Mouse (Mus musculus): Measurements from ENCODE around the gene Polr2i. TPM values are rescaled to one million over a fixed set of nuclear protein-coding genes. Genes with fewer than 3 reads are reported as not detected.
"Not testable (repeated sequence)": the region's sequence is repeated elsewhere in the genome, so short reads cannot be mapped to it uniquely, and the experiment has no call there.

The Polr2i gene
- total RNA-seq, 2 experiments from 2014 or later, result 72.1 to 73.3 TPM

DNA sequence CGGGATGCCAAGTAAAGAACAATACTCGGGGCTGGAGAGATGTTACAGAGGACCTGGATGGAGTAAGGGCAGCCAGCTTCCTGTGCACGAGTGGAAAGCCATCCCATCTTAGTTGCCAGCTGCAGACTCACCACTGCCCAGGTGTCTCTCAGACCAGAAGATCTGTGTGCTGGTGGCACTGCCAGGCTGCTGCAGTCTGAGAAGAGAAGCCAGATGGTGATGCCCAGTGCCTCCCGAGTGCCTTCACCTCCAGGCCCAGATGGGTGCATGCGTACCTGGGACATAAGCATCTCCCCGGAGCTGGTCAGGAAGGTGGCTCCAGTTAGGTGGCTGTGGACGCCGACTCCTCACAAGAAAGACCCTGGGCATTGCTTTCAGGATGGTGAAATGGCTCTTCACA lies 3.3 kb downstream of the Polr2i start:
- DNase-seq (ENCODE audit: extremely low spot score in 1 of 2, low spot score in 2 of 2), result no peak
- intact Hi-C loops (cut with DNase I), result no loop called here

DNA sequence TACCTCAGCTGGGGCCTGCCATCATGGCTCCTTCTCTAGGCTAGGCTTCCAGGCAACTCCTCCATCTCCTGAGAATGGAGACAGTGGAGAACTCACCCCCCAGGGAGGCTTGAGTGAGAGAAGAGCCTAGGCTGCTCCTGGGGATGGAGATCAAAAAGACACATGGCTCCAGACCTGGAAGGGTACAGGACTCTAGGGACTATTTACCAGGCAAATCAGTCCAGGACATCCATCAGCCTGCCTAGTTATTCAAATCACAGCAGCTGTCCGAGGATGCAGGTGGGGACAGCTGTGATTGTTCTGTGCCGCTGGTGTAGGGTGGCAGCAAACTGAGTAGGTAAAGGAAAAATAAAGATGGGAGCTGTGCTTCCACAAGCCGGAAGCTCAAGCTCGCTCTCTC lies 3.9 kb downstream of the Polr2i start, which contains the start of gene Ovol3:
TSS of gene Ovol3 (minus strand) at position 101 of the 400 bp plus-strand sequence.
- intact Hi-C loops (cut with DNase I), result no loop called here
- DNase-seq (ENCODE audit: extremely low spot score in 1 of 2, low spot score in 2 of 2), result no peak

DNA sequence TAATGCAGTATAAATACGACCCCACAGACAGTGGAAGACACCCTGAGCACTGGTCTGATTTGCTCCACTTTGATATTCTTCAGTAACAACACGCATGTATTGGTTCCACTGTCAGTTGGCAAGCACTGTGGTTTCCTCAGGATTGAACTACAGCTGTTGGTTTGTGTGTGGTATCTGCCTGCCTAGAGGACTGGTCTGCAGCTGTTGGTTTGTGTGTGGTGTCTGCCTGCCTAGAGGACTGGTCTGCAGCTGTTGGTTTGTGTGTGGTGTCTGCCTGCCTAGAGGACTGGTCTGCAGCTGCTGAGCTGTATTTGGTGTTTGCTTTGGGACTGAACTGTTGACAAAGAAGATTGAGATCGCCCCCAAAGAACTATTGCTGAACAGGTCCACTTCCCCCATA lies 5.6 kb downstream of the Polr2i start:
- intact Hi-C loops (cut with DNase I); DNase-seq (ENCODE audit: extremely low spot score in 1 of 2, low spot score in 2 of 2): not testable (repeated sequence)

DNA sequence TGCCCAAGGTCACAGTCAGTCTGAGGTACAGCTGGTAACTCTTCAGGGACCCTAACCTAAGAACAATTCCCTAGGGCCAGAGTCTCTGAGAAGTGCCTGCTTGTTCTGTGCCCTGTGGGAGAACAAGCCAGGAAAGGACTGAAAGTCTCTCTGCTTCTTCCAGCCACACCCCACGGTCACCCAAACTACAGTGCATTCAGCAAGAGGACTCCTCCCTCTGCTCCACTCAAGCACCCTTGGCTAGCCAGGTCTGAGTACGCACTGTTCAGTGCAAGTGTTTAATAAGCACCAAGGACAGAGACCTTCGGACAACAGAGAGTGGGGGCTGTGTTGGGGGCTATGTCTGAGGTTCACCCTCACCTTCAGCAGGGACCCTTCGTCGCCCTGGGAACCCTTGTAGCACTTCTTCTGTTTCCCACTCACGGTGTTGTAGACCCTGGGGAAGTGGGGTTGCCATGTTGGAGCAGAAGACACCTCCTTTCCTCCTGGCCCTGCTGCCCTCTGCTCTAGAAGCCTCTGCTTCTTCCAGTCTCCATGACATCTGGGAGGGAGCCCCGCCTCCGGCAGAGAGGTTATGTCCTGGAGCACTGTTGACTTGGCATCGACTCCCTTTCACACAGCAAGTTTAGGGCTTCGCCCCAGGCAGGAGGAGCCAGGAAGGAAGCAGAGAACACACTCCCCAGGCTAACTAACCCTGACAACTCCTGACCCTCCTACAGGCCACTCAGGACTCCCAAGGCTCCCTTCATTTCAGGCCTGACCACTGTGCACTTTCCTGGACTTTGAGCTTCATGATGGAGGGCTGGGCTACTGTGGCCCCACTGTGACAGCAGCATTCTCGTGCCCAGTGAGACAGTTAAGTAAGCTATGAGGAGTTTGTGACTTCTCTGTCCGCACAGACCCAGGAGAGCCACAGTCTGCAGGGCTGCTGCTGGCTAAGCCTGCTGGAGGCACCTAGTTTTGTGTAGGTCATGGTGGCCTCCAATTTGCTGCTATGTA lies 20.5 kb downstream of the Polr2i start:
- DNase-seq (ENCODE audit: extremely low spot score in 1 of 2, low spot score in 2 of 2), result peak in 1 of 2 experiments; percentile 69
- intact Hi-C loops (cut with DNase I), result no loop called here

DNA sequence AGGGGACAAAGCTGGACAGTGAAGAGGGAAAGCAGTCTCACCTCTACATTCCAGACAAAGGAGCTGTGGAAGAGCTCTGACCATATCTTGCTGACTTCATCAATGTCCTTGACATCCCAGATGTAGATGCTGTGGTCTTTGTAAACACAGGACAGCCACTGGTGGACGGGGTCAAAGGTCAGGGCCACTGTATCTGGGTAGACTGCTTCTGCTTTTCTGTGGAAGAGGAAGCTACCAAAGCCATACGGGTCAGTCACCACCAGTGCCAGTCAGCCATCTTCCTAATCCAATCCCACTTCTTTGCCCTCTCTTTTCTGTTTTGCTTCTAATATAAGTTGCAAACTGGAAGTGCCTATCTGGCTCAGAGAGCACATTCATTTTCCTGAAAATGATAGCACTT lies 33.3 kb downstream of the Polr2i start:
- intact Hi-C loops (cut with DNase I), result no loop called here
- DNase-seq (ENCODE audit: extremely low spot score in 1 of 2, low spot score in 2 of 2), result no peak

DNA sequence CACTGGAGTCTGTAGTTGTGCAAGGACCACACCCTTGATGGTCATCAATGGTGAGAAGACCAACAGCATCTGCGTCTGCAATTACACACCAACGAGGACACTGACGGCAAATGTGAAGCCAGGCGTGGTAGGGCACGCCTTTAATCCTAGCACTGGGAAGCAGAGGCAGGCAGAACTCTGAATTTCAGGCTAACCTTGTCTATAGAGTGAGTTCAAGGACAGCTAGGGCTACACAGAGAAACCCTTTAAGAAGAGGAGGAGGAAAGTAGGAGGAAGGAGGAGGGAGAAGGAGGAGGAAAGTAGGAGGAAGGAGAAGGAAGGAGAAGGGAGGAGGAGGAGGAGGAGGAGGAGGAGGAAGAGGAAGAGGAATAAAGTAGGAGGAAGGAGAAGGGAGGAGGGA lies 33.8 kb downstream of the Polr2i start:
- no peak for DNase-seq (ENCODE audit: extremely low spot score in 1 of 2, low spot score in 2 of 2)
- intact Hi-C loops (cut with DNase I), result no loop called here

DNA sequence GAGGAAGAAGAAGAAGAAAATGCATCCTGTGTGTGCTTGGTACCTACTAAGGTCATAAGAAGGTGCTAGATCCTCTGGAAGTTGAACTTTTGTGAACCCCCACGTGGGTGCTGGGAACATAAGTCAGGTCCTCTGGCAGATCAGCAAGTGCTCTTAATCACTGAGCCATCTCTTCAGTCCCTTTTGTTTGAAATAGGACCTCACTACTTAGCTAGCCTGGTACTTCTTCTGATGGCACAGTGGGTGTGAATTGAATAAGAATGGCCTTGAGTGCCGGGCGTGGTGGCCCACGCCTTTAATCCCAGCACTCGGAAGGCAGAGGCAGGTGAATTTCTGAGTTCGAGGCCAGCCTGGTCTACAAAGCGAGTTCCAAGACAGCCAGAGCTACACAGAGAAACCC lies 34.2 kb downstream of the Polr2i start:
- no peak for DNase-seq (ENCODE audit: extremely low spot score in 1 of 2, low spot score in 2 of 2)
- intact Hi-C loops (cut with DNase I), result no loop called here

DNA sequence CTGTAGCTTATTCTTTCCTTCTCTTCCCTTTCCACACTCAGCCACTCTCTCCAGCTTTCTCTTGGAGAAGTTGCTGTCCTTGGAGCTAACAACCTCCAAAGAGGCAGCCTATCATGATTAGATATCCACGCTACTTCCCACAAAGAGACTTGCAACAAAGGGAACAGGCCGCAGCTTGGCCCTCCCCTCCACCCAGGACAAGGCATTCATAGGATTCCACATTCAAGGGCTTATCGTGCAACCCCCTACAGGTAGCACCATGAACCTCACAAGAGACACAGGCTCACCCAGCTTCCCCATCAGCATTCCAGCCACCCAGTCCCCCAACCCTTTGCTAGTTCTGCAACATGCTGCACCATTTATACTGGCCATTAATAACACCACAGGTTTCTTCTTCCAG lies 35.0 kb downstream of the Polr2i start:
- intact Hi-C loops (cut with DNase I), result no loop called here
- DNase-seq (ENCODE audit: extremely low spot score in 1 of 2, low spot score in 2 of 2), result no peak

DNA sequence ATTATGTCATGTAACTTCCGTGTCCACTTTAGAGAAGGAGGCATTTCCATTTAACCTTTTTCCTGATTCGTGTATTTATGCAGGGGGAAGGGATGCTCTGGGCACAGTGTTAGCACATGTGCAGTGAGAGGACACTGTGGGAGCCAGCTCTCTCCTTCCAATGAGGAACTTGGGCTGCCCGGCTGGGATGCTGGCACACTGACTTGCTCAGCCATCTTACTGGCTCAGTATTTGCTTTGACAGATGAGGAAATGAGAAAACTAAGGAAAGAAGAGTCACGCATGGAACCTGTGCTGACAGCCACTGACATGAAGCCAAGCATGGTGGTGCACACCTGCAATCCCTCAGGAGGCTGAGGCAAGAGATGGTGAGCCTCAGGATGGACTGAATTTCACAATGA lies 37.9 kb downstream of the Polr2i start:
- no peak for DNase-seq (ENCODE audit: extremely low spot score in 1 of 2, low spot score in 2 of 2)
- intact Hi-C loops (cut with DNase I), result no loop called here

DNA sequence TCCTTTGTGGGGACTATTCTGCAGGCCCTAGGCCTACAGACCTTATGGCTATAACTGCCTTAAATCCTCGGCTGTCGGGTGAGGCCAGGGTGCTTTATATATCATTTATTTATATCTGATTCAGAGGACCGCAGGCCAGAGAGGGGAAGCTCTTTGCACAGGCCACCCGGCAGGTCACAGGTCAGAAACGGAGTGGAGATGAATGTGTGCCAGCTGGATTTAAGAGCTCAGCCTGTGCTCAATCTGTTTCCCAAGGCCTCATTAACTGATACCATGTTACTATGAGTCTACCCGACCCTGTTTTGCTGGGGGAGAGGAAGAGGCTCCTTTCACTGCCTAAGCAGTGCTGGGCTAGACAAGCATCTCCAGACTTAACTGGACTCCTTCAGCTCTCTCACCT lies 42.6 kb downstream of the Polr2i start:
- DNase-seq (ENCODE audit: extremely low spot score in 1 of 2, low spot score in 2 of 2), result no peak
- intact Hi-C loops (cut with DNase I), result no loop called here

DNA sequence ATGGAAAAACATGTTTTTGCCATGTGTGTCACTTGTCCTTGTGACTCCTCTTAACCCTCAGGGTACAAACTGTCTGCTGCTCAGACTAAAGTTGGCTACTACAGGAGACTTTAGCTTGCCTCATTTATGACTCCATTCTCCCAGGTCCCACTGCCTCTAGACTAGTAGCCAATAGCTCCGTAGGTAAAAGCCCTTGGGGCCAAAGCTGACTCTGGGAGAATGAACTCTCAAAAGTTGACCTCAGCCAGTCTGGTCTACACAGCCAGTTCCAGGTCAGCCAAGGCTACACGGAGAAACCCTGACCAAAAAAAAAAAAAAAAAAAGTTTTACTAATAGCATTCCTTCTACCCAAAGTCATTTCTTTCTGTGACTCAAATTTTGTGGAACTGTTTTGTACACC lies 47.2 kb downstream of the Polr2i start:
- intact Hi-C loops (cut with DNase I), result no loop called here
- no peak for DNase-seq (ENCODE audit: extremely low spot score in 1 of 2, low spot score in 2 of 2)

DNA sequence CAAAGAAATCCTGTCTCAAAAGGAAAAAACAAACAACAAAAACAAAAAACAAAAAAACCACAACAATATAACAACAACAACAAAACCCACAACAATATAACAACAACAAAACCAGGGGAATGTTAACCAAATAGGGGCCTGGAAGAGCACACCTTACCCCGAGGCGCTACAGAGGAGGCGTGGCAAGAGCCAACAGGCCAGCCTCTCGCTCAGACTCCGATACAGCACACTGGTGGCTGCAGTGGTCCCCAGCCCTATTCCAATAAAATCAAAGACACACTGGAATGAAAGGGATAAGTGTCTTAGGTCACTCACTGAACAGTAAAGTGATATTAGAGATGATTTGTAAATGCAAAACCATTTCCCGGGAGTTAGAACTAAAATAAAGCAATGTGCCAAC lies 47.8 kb downstream of the Polr2i start:
- DNase-seq (ENCODE audit: extremely low spot score in 1 of 2, low spot score in 2 of 2), result no peak
- intact Hi-C loops (cut with DNase I), result no loop called here

DNA sequence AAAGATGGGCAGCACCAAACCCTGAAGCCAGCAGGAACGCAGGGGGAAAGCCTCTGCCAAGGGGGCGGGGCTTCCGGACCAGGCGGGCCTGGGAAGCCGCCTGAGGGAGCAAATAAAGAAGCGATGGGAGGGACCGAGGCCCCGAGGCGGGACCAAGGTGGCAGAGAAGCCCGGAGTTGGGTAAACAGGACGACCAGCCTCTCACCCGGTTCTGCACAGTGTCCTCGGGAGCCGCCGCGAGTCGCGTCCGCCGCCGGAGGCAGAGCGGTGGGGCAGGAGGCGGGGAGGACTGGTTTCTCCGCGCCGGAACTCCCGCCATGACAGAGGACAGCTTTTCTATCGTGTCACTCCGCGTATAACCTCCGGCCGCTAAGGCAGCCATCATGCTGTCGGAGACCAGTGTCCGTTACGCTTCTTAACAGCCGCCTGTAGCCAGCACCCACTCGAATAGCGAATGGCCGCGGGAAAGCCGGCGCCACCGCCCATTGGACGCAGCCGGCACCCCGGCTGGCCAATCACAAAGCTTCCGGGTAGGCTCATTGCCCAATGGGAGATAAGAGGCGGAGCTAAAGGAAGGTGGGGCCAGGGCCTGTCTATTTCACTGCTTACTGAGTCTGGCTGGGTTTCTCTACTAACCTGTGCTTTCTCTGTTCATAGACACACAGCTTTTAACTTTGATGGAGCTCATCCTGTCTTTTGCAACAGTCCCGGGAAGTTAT lies 48.4 kb downstream of the Polr2i start, which contains the start of the genes Thap8 and Wdr62:
TSS of gene Thap8 (plus strand) at position 144 of the 719 bp plus-strand sequence.
TSS of gene Wdr62 (minus strand) at position 469 of the 719 bp plus-strand sequence.
- intact Hi-C loops (cut with DNase I), result no loop called here
- DNase-seq (ENCODE audit: extremely low spot score in 1 of 2, low spot score in 2 of 2), result peak; percentile 91 to 94

DNA sequence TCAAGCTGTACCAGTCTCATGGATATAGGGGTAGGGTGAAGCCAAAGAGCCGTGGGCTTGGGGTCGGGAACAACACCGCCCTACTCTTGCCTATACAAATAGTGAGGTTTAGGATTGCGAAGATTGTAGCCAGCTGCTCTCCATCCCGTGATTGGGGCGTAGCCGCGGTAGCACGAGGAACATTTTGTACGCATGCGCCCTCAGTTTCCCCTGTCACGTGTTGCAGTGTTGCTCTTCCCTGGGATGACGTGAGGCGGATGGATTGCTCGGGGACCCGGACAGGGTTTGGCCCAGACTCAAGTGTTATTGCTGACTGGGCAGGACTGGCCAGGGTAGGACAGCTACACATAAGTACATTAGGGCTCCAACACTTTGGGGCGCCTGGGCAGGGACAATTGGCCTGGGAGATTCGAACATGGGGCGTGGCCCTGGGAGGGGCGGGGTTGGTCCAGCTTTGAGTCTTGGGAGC lies 49.0 kb downstream of the Polr2i start:
- intact Hi-C loops (cut with DNase I), result no loop called here

DNA sequence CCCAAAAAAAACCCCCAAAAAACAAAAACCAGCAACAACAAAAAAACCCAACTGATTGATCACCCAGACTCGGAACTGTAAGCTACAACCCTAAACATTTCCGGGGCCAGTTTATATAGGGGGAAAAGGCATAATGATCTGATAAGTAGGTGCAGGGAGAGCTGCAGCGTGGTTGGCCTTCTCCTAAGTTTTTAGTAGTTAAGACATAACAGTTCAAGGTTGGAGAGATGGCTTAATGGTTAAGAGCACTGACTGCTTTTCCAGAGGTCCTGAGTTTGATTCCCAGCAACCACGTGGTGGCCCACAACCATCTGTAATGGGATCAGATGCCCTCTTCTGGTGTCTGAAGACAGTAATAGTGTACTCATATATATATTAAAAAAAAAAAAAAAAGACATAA lies 49.8 kb downstream of the Polr2i start:
- intact Hi-C loops (cut with DNase I), result no loop called here
- no peak for DNase-seq (ENCODE audit: extremely low spot score in 1 of 2, low spot score in 2 of 2)

More for the DNA sequence above, 49.0 kb downstream of the Polr2i start:
- DNase-seq (ENCODE audit: extremely low spot score in 1 of 2, low spot score in 2 of 2), result peak; percentile 88 to 94

DNA sequence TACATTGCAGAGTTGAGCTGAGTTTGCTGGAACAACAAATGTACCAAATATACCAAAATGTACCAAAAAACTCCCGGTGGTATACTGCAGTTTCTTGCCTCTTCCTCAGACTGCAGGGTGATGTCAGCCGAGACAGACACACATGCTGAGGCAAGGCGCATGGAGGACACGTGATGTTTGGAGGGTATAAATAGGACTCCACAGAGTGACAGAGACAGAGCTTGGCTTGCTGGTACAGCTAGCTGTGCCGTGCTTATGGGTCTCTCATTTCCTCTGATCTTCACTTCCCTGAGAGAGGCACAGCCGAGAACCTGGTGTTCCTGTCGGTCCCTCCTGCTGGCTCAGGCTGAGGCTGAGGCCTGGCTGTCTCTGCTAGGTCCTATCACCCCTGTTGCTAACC lies 51.0 kb downstream of the Polr2i start:
- DNase-seq (ENCODE audit: extremely low spot score in 1 of 2, low spot score in 2 of 2), result no peak

More for the DNA sequence above, 51.0 kb downstream of the Polr2i start:
- intact Hi-C loops (cut with DNase I), result no loop called here

All from left cerebral cortex, postnatal 10 days (tissue).